ENCODE assay signal across 23 mouse cellular contexts in genomic region chr15:89305966-89306365, GRCm38 (mm10). TPM values are rescaled to one million over a fixed set of nuclear protein-coding genes. Genes with fewer than 3 reads are reported as not detected.
A peak's percentile ranks its signal among the peaks of the same experiment; 100 is the strongest.
DNase-seq lines count a peak whose midpoint lies in the region; ATAC-seq and TF ChIP-seq lines count a peak whose summit lies in the region.
"Had no signal": no experiment of that assay in that cellular context is flagged by ENCODE, and none has a peak within 500 bp of the region (broad histone marks: within the 10 kb centered on the region; RNA-seq: fewer than 3 reads in every experiment).

No protein-coding gene starts in this region.

- no peak for TF ChIP-seq CTCF in testis, adult 2 months (IDR thresholded peaks at IDR 0.05; ENCODE audit: control insufficient read depth, insufficient read depth, insufficient replicate concordance, low read depth, low read length)

- no peak overlapping the region for H3K4me3 ChIP-seq in heart, embryonic 11.5 days (ENCODE audit: low read depth, low read length)
- no peak overlapping the region for H3K4me3 ChIP-seq in testis, adult 2 months (ENCODE audit: control insufficient read depth, low read depth, low read length)
- H3K4me3 ChIP-seq: embryonic facial prominence, embryonic 13.5 days; embryonic facial prominence, embryonic 15.5 days; erythroblast, embryonic 14.5 days; forebrain, embryonic 10.5 days; forebrain, embryonic 12.5 days had no signal

- no peak overlapping the region for H3K4me2 ChIP-seq in heart, embryonic 11.5 days
- H3K4me2 ChIP-seq: embryonic facial prominence, embryonic 13.5 days; embryonic facial prominence, embryonic 15.5 days; forebrain, embryonic 12.5 days had no signal

- no peaks in the 10 kb centered on the region for H3K9me3 ChIP-seq in heart, embryonic 11.5 days (replicated peaks; ENCODE audit: control insufficient read depth, low read length)
- H3K9me3 ChIP-seq: embryonic facial prominence, embryonic 13.5 days; embryonic facial prominence, embryonic 15.5 days; forebrain, embryonic 10.5 days; forebrain, embryonic 12.5 days had no signal

- H3K27ac ChIP-seq in heart, embryonic 11.5 days (ENCODE audit: low read depth, low read length), result no peak overlapping the region
- no peak overlapping the region for H3K27ac ChIP-seq in testis, adult 2 months (ENCODE audit: control insufficient read depth, insufficient read depth, low read depth, low read length)
- H3K27ac ChIP-seq: embryonic facial prominence, embryonic 13.5 days; embryonic facial prominence, embryonic 15.5 days; forebrain, embryonic 10.5 days; forebrain, embryonic 12.5 days had no signal

- peak; percentile 37; the same call in 1 of the 2 replicates for TF ChIP-seq POLR2A in testis, adult 2 months (IDR thresholded peaks at IDR 0.05; ENCODE audit: control insufficient read depth, low read depth, low read length)

- no peak for ATAC-seq in heart, embryonic 11.5 days (replicated peaks; ENCODE audit: insufficient number of reproducible peaks, low FRiP score, low TSS enrichment)
- ATAC-seq: forebrain, embryonic 14.5 days; forebrain, embryonic 16.5 days had no signal

- DNase-seq in cerebellum, adult 8-10 months, result peak; percentile 5
- DNase-seq in cerebellum, adult 11-12 months, result no peak
- DNase-seq in heart, adult 11 months, result peak; percentile 91
- DNase-seq in testis, postnatal 10 days (ENCODE audit: low spot score), result no peak
- DNase-seq: adrenal gland, adult 2 months; adrenal gland, postnatal 10 days; adrenal gland, postnatal 25 days; cerebellum, postnatal 14 days; cerebellum, postnatal 36 days; embryo, embryonic 11 days had no signal

- no peak overlapping the region for H3K9ac ChIP-seq in heart, embryonic 11.5 days (ENCODE audit: low read depth, low read length)
- H3K9ac ChIP-seq: embryonic facial prominence, embryonic 13.5 days; embryonic facial prominence, embryonic 15.5 days; forebrain, embryonic 12.5 days had no signal

- WGBS in heart, embryonic 11.5 days (ENCODE audit: insufficient replicate concordance), result 59% methylated on average over 1 of the region's 1 CpGs

- no peaks in the 10 kb centered on the region for H3K27me3 ChIP-seq in heart, embryonic 11.5 days (ENCODE audit: control insufficient read depth, insufficient read depth, low read length)
- no peaks in the 10 kb centered on the region for H3K27me3 ChIP-seq in testis, adult 2 months (ENCODE audit: control insufficient read depth, insufficient read depth, low read length)
- H3K27me3 ChIP-seq: embryonic facial prominence, embryonic 13.5 days; embryonic facial prominence, embryonic 15.5 days; forebrain, embryonic 12.5 days had no signal

- no peaks in the 10 kb centered on the region for H3K4me1 ChIP-seq in heart, embryonic 11.5 days (ENCODE audit: control insufficient read depth, insufficient read depth, low read length)
- H3K4me1 ChIP-seq in testis, adult 2 months (ENCODE audit: control insufficient read depth, insufficient read depth, low read length), result no peaks in the 10 kb centered on the region; the same call in 1 of the 2 replicates
- H3K4me1 ChIP-seq: forebrain, embryonic 10.5 days had no signal

- peaks cover 25% of the 10 kb centered on the region for H3K36me3 ChIP-seq in heart, embryonic 11.5 days (ENCODE audit: control insufficient read depth, insufficient read depth, low read length)
- H3K36me3 ChIP-seq in testis, adult 2 months (ENCODE audit: control insufficient read depth, insufficient read depth, low read length), result peaks cover 3% of the 10 kb centered on the region

RNA-seq across cellular contexts. Expression of gene Sbf1, which starts 9.1 kb away (rescaled TPM):
- 45.7 and 50.8 TPM in 2 replicates for polyA plus RNA-seq in heart, embryonic 11.5 days (2014; fragmentation: Nextera tagmentation; extraction: Ambion mirVana)
- polyA plus RNA-seq in testis, adult 2 months (2012; rRNA removed), result 157 and 170 TPM in 2 replicates

RNA-seq across cellular contexts. Expression of gene Adm2, which starts 16.6 kb away (rescaled TPM):
- 0.79 and 1.0 TPM in 2 replicates for polyA plus RNA-seq in heart, embryonic 11.5 days (2014; fragmentation: Nextera tagmentation; extraction: Ambion mirVana)
- polyA plus RNA-seq in testis, adult 2 months (2012; rRNA removed), result not detected in 2 replicates
- polyA plus RNA-seq: brain, embryonic 14.5 days; embryonic facial prominence, embryonic 11.5 days; embryonic facial prominence, embryonic 13.5 days; forebrain, embryonic 12.5 days; forebrain, embryonic 14.5 days; forebrain, embryonic 16.5 days; frontal cortex, adult 2 months had no signal

RNA-seq across cellular contexts. Expression of gene Miox, which starts 28.2 kb away (rescaled TPM):
- polyA plus RNA-seq in heart, embryonic 11.5 days (2014; fragmentation: Nextera tagmentation; extraction: Ambion mirVana), result not detected in 2 replicates
- polyA plus RNA-seq in testis, adult 2 months (2012; rRNA removed), result 0.81 and 1.7 TPM in 2 replicates
- polyA plus RNA-seq: brain, embryonic 14.5 days; C2C12; embryonic facial prominence, embryonic 11.5 days; embryonic facial prominence, embryonic 13.5 days; embryonic facial prominence, embryonic 15.5 days; erythroblast, embryonic 14.5 days; forebrain, embryonic 10.5 days; forebrain, embryonic 12.5 days; forebrain, embryonic 14.5 days; forebrain, embryonic 16.5 days; frontal cortex, adult 2 months had no signal

RNA-seq across cellular contexts. Expression of gene Lmf2, which starts 49.5 kb away (rescaled TPM):
- polyA plus RNA-seq in heart, embryonic 11.5 days (2014; fragmentation: Nextera tagmentation; extraction: Ambion mirVana), result 29.7 and 37.3 TPM in 2 replicates
- polyA plus RNA-seq in testis, adult 2 months (2012; rRNA removed), result 43.0 and 46.6 TPM in 2 replicates

RNA-seq across cellular contexts. Expression of gene Ncaph2, which starts 49.6 kb away (rescaled TPM):
- 107 and 109 TPM in 2 replicates for polyA plus RNA-seq in heart, embryonic 11.5 days (2014; fragmentation: Nextera tagmentation; extraction: Ambion mirVana)
- polyA plus RNA-seq in testis, adult 2 months (2012; rRNA removed), result 41.5 and 44.7 TPM in 2 replicates

Comparison
In these comparisons a context has a peak if more than half of its experiments do, and no peak if none do; other contexts are left out.
1. DNase-seq: peak in cerebellum, adult 8-10 months (single experiment) and heart, adult 11 months (single experiment); none in cerebellum, adult 11-12 months (single experiment) and testis, postnatal 10 days (single experiment).